Mouse (Mus musculus) limb, embryonic 15.5 days (tissue): ENCODE data around the gene Defb45. TPM values are rescaled to one million over a fixed set of nuclear protein-coding genes. Genes with fewer than 3 reads are reported as not detected.

Experiments
- ATAC-seq: fragments of 200-750 bp; cut with Nextera tagmentation; 2 replicates; pipeline ENCODE4 v1.8.0; 2017; ENCODE audit warnings: low read depth, moderate TSS enrichment; ENCODE audit not compliant: insufficient number of reproducible peaks, low FRiP score, low TSS enrichment
- H3K27ac ChIP-seq: fragments of 300-500 bp; sonication (generic); 2 replicates; pipeline ENCODE4 v1.5.1; 2015; ENCODE audit warnings: moderate library complexity, mild to moderate bottlenecking, inconsistent platforms
- H3K27me3 ChIP-seq: fragments of 300-500 bp; sonication (generic); 2 replicates; pipeline ENCODE4 v1.6.1; 2015; ENCODE audit warnings: inconsistent platforms
- H3K36me3 ChIP-seq: fragments of 300-500 bp; sonication (generic); 2 replicates; pipeline ENCODE4 v1.6.1; 2015; ENCODE audit warnings: inconsistent platforms
- H3K4me1 ChIP-seq: fragments of 300-500 bp; sonication (generic); 2 replicates; pipeline ENCODE4 v1.6.1; 2015; ENCODE audit warnings: inconsistent platforms
- H3K4me2 ChIP-seq: fragments of 300-500 bp; sonication (generic); 2 replicates; pipeline ENCODE4 v1.6.1; 2015; ENCODE audit warnings: mild to moderate bottlenecking, inconsistent platforms
- H3K4me3 ChIP-seq: fragments of 300-500 bp; sonication (generic); 2 replicates; pipeline ENCODE4 v1.5.1; 2015; ENCODE audit warnings: mild to moderate bottlenecking, inconsistent platforms
- H3K9ac ChIP-seq: fragments of 300-500 bp; sonication (generic); 2 replicates; pipeline ENCODE4 v1.6.1; 2015; ENCODE audit warnings: inconsistent platforms
- H3K9me3 ChIP-seq: fragments of 300-500 bp; sonication (generic); 2 replicates; pipeline ENCODE4 v1.6.1; 2016; ENCODE audit warnings: inconsistent platforms
- WGBS: fragments of 180-500 bp; shearing (Covaris S2); methylation state at CpG from one replicate; pipeline ENCODE4 v1.1.7; 2015; 5-methylcytosine and 5-hydroxymethylcytosine counted together
- polyA plus RNA-seq: library from polyadenylated mRNA; unstranded; fragments of >200 nt; fragmentation: Nextera tagmentation; extraction: Ambion mirVana; gene quantifications from 2 replicates; pipeline ENCODE4 v1.2.1, GENCODE M21; 2015

Defb45 gene
- polyA plus RNA-seq, 1 experiment from 2014 or later = not detected

- H3K4me1 ChIP-seq = peaks cover 17% of the 10 kb centered on the region
- under 1% methylated on average over 59 of the region's 59 CpGs for WGBS
- ATAC-seq = peak; percentile 31; the same call in 1 of the 2 replicates
- no peaks in the 10 kb centered on the region for H3K9me3 ChIP-seq
- H3K9ac ChIP-seq = peak within 1 kb of the TSS; percentile 46; the same call in 1 of the 2 replicates
- H3K27ac ChIP-seq = no peak within 1 kb of the TSS
- H3K36me3 ChIP-seq = no peaks in the 10 kb centered on the region
- peak within 1 kb of the TSS; percentile 48 for H3K4me3 ChIP-seq
- H3K4me2 ChIP-seq = peak within 1 kb of the TSS; percentile 83
- H3K27me3 ChIP-seq = peaks cover 47% of the 10 kb centered on the region
These were observed 27.8 kb upstream of the Defb45 start, which contains the start of gene Rem1 for GRCm38 (mm10) chr2:152626774-152627591. Rem1 (plus strand) TSS chr2:152626951.

GRCm38 (mm10) chr2:152625256-152625655, 26.1 kb upstream of the Defb45 start:
- no peak for ATAC-seq
- no peaks in the 10 kb centered on the region for H3K9me3 ChIP-seq
- WGBS = 28% methylated on average over 1 of the region's 1 CpGs
- peaks cover 20% of the 10 kb centered on the region for H3K4me1 ChIP-seq
- H3K27me3 ChIP-seq = peaks cover 47% of the 10 kb centered on the region
- H3K9ac ChIP-seq = no peak overlapping the region
- H3K36me3 ChIP-seq = no peaks in the 10 kb centered on the region
- H3K4me2 ChIP-seq = no peak overlapping the region
- H3K4me3 ChIP-seq = no peak overlapping the region
- H3K27ac ChIP-seq = no peak overlapping the region

GRCm38 (mm10) chr2:152624566-152624965, 25.4 kb upstream of the Defb45 start:
- 80% methylated on average over 2 of the region's 2 CpGs for WGBS
- ATAC-seq = no peak
- H3K4me3 ChIP-seq = no peak overlapping the region
- no peak overlapping the region for H3K4me2 ChIP-seq
- H3K27ac ChIP-seq = no peak overlapping the region
- no peaks in the 10 kb centered on the region for H3K36me3 ChIP-seq
- H3K9me3 ChIP-seq = no peaks in the 10 kb centered on the region
- H3K4me1 ChIP-seq = peaks cover 20% of the 10 kb centered on the region
- H3K9ac ChIP-seq = no peak overlapping the region
- H3K27me3 ChIP-seq = peaks cover 45% of the 10 kb centered on the region

- WGBS = 73% methylated on average over 7 of the region's 7 CpGs
- H3K4me1 ChIP-seq = peaks cover 18% of the 10 kb centered on the region
- no peak within 1 kb of the TSS for H3K4me2 ChIP-seq
- H3K27me3 ChIP-seq = peaks cover 29% of the 10 kb centered on the region
- no peak within 1 kb of the TSS for H3K27ac ChIP-seq
- H3K36me3 ChIP-seq = no peaks in the 10 kb centered on the region
- H3K4me3 ChIP-seq = no peak within 1 kb of the TSS
- H3K9me3 ChIP-seq = no peaks in the 10 kb centered on the region
- no peak for ATAC-seq
- H3K9ac ChIP-seq = no peak within 1 kb of the TSS
These were observed 23.8 kb upstream of the Defb45 start, which contains the start of gene Defb25 for GRCm38 (mm10) chr2:152622953-152623352. Defb25 (minus strand) TSS chr2:152623053.

- no peaks in the 10 kb centered on the region for H3K9me3 ChIP-seq
- no peaks in the 10 kb centered on the region for H3K36me3 ChIP-seq
- H3K4me2 ChIP-seq = no peak overlapping the region
- WGBS = 76% methylated on average over 13 of the region's 13 CpGs
- H3K4me3 ChIP-seq = no peak overlapping the region
- peaks cover 21% of the 10 kb centered on the region for H3K27me3 ChIP-seq
- H3K27ac ChIP-seq = no peak overlapping the region
- no peak for ATAC-seq
- no peak overlapping the region for H3K9ac ChIP-seq
- peaks cover 11% of the 10 kb centered on the region for H3K4me1 ChIP-seq
These were observed 23.0 kb upstream of the Defb45 start for GRCm38 (mm10) chr2:152622151-152622550.

- Histone ChIP-seq H3K9me3 (no peaks in the 10 kb centered on the region), H3K9ac (no peak overlapping the region), H3K36me3 (no peaks in the 10 kb centered on the region), H3K4me3 (no peak overlapping the region), H3K27me3 (peaks cover 5% of the 10 kb centered on the region), H3K4me2 (no peak overlapping the region), H3K4me1 (peaks cover 3% of the 10 kb centered on the region; the same call in 1 of the 2 replicates), H3K27ac (no peak overlapping the region)
- 58% methylated on average over 9 of the region's 9 CpGs for WGBS
- no peak for ATAC-seq
These were observed 21.4 kb upstream of the Defb45 start for GRCm38 (mm10) chr2:152620367-152621134.

- no peak for ATAC-seq
- no peak overlapping the region for H3K4me3 ChIP-seq
- H3K9ac ChIP-seq = no peak overlapping the region
- H3K9me3 ChIP-seq = no peaks in the 10 kb centered on the region
- 54% methylated on average over 5 of the region's 5 CpGs for WGBS
- H3K27me3 ChIP-seq = no peaks in the 10 kb centered on the region
- H3K27ac ChIP-seq = no peak overlapping the region
- peaks cover 3% of the 10 kb centered on the region; the same call in 1 of the 2 replicates for H3K4me1 ChIP-seq
- no peaks in the 10 kb centered on the region for H3K36me3 ChIP-seq
- H3K4me2 ChIP-seq = no peak overlapping the region
These were observed 18.2 kb upstream of the Defb45 start for GRCm38 (mm10) chr2:152617374-152617773.

GRCm38 (mm10) chr2:152616470-152616869, 17.3 kb upstream of the Defb45 start:
- Histone ChIP-seq H3K27ac (no peak overlapping the region), H3K27me3 (no peaks in the 10 kb centered on the region), H3K4me3 (no peak overlapping the region), H3K4me2 (no peak overlapping the region), H3K36me3 (no peaks in the 10 kb centered on the region), H3K9ac (no peak overlapping the region), H3K4me1 (peaks cover 3% of the 10 kb centered on the region; the same call in 1 of the 2 replicates), H3K9me3 (no peaks in the 10 kb centered on the region)
- ATAC-seq = no peak
- WGBS = 69% methylated on average over 6 of the region's 6 CpGs

GRCm38 (mm10) chr2:152615563-152615962, 16.4 kb upstream of the Defb45 start:
- Histone ChIP-seq H3K9me3 (no peaks in the 10 kb centered on the region), H3K4me1 (no peaks in the 10 kb centered on the region), H3K27me3 (no peaks in the 10 kb centered on the region), H3K9ac (no peak overlapping the region), H3K27ac (no peak overlapping the region), H3K36me3 (no peaks in the 10 kb centered on the region), H3K4me2 (no peak overlapping the region), H3K4me3 (no peak overlapping the region)
- 8% methylated on average over 7 of the region's 7 CpGs for WGBS
- ATAC-seq = no peak

GRCm38 (mm10) chr2:152612193-152612592, 13.0 kb upstream of the Defb45 start:
- Histone ChIP-seq H3K27me3 (no peaks in the 10 kb centered on the region), H3K36me3 (no peaks in the 10 kb centered on the region), H3K4me3 (no peak overlapping the region), H3K9ac (no peak overlapping the region), H3K27ac (no peak overlapping the region), H3K4me2 (no peak overlapping the region), H3K4me1 (no peaks in the 10 kb centered on the region), H3K9me3 (no peaks in the 10 kb centered on the region)
- WGBS = 33% methylated on average over 7 of the region's 8 CpGs
- ATAC-seq = no peak

- 94% methylated on average over 1 of the region's 1 CpGs for WGBS
- Histone ChIP-seq H3K9ac (no peak overlapping the region), H3K4me1 (no peaks in the 10 kb centered on the region), H3K27ac (no peak overlapping the region), H3K36me3 (no peaks in the 10 kb centered on the region), H3K27me3 (no peaks in the 10 kb centered on the region), H3K9me3 (no peaks in the 10 kb centered on the region), H3K4me3 (no peak overlapping the region), H3K4me2 (no peak overlapping the region)
- ATAC-seq = no peak
These were observed 9.5 kb upstream of the Defb45 start for GRCm38 (mm10) chr2:152608719-152609118.

GRCm38 (mm10) chr2:152607746-152608145, 8.5 kb upstream of the Defb45 start:
- Histone ChIP-seq H3K4me2 (no peak overlapping the region), H3K36me3 (no peaks in the 10 kb centered on the region), H3K9ac (no peak overlapping the region), H3K4me1 (no peaks in the 10 kb centered on the region), H3K27me3 (no peaks in the 10 kb centered on the region), H3K9me3 (no peaks in the 10 kb centered on the region), H3K4me3 (no peak overlapping the region), H3K27ac (no peak overlapping the region)
- 44% methylated on average over 6 of the region's 6 CpGs for WGBS
- ATAC-seq = no peak
